Mouse (Mus musculus) MEL (cell line): Measurements from ENCODE around the gene Ube2z. TPM values are rescaled to one million over a fixed set of nuclear protein-coding genes. Genes with fewer than 3 reads are reported as not detected.
A peak's percentile ranks its signal among the peaks of the same experiment; 100 is the strongest.

ENCODE experiments used
- DNase-seq: peaks from one replicate; pipeline ENCODE4 v3.0.0; 2011; ENCODE audit warnings: low read depth, low spot score
- H3K27ac ChIP-seq: 2 replicates; pipeline ENCODE4 v1.5.1; 2012; ENCODE audit warnings: low read depth, mild to moderate bottlenecking, control low read depth, low read length, moderate library complexity; ENCODE audit not compliant: control insufficient read depth
- H3K27me3 ChIP-seq, 2 experiments: fragments of 150-350 bp in 1 of 2; sonication (generic) in 1 of 2; 2 replicates each; pipeline ENCODE4 v1.6.1; 2012; ENCODE audit warnings: low read length in 2 of 2, mild to moderate bottlenecking in 2 of 2, improper control_type of control experiment in 1 of 2, moderate library complexity in 1 of 2; ENCODE audit not compliant: insufficient read depth in 2 of 2, control insufficient read depth in 1 of 2
- H3K36me3 ChIP-seq, 2 experiments: 2 replicates each; pipeline ENCODE4 v1.6.1; 2012 to 2014; ENCODE audit warnings: low read length in 2 of 2, improper control_type of control experiment in 1 of 2, inconsistent platforms in 1 of 2, mild to moderate bottlenecking in 1 of 2; ENCODE audit not compliant: insufficient read depth in 2 of 2, control insufficient read depth in 1 of 2
- H3K4me1 ChIP-seq, 2 experiments: fragments of 150-350 bp in 1 of 2; sonication (generic) in 1 of 2; 2 replicates each; pipeline ENCODE4 v1.6.1; 2012; ENCODE audit warnings: low read length in 2 of 2, improper control_type of control experiment in 1 of 2, mild to moderate bottlenecking in 1 of 2; ENCODE audit not compliant: insufficient read depth in 2 of 2, control insufficient read depth in 1 of 2
- H3K4me3 ChIP-seq, 2 experiments: fragments of 150-350 bp in 1 of 2; sonication (generic) in 1 of 2; 2 replicates each; pipeline ENCODE4 v1.5.1; 2012; ENCODE audit warnings: low read depth in 2 of 2, low read length in 2 of 2, mild to moderate bottlenecking in 2 of 2, moderate library complexity in 2 of 2, control low read depth in 1 of 2, improper control_type of control experiment in 1 of 2; ENCODE audit not compliant: control insufficient read depth in 1 of 2, insufficient read depth in 1 of 2
- H3K79me2 ChIP-seq: 2 replicates; pipeline ENCODE4 v1.6.1; 2012; ENCODE audit warnings: mild to moderate bottlenecking, low read length, moderate library complexity; ENCODE audit not compliant: control insufficient read depth, poor library complexity, insufficient read depth
- H3K9ac ChIP-seq: 2 replicates; pipeline ENCODE4 v1.6.1; 2012; ENCODE audit warnings: low read depth, mild to moderate bottlenecking, control low read depth, low read length, moderate library complexity; ENCODE audit not compliant: control insufficient read depth, poor library complexity, severe bottlenecking
- H3K9me3 ChIP-seq: fragments of 150-350 bp; sonication (generic); replicated peaks from 2 replicates; pipeline ENCODE4 v1.6.1; 2012; ENCODE audit warnings: mild to moderate bottlenecking, low read length, improper control_type of control experiment, moderate library complexity; ENCODE audit not compliant: insufficient read depth
- BHLHE40 ChIP-seq: IDR thresholded peaks from 2 replicates; pipeline ENCODE4 v1.6.1; 2012; ENCODE audit warnings: low read depth, mild to moderate bottlenecking, inconsistent platforms, low read length, improper control_type of control experiment, borderline replicate concordance
- CHD1 ChIP-seq: IDR thresholded peaks from 2 replicates; pipeline ENCODE4 v1.6.1; 2012; ENCODE audit warnings: low read depth, mild to moderate bottlenecking, inconsistent platforms, low read length, improper control_type of control experiment
- CHD2 ChIP-seq: IDR thresholded peaks from 2 replicates; pipeline ENCODE4 v1.6.1; 2011; ENCODE audit warnings: low read length, improper control_type of control experiment
- CTCF ChIP-seq, 3 experiments: IDR thresholded peaks in 2 of 3; conservative IDR thresholded peaks in 1 of 3; 2 replicates each; pipeline ENCODE4 v1.5.1; 2011 to 2012; ENCODE audit warnings: low read length in 3 of 3, low read depth in 2 of 3, mild to moderate bottlenecking in 2 of 3, improper control_type of control experiment in 1 of 3, inconsistent platforms in 1 of 3, mixed read lengths in 1 of 3, moderate library complexity in 1 of 3; ENCODE audit not compliant: control insufficient read depth in 1 of 3, insufficient read depth in 1 of 3, poor library complexity in 1 of 3, severe bottlenecking in 1 of 3
- E2F4 ChIP-seq: IDR thresholded peaks from 2 replicates; pipeline ENCODE4 v1.6.1; 2011; ENCODE audit warnings: low read depth, low read length, improper control_type of control experiment, borderline replicate concordance
- ETS1 ChIP-seq: IDR thresholded peaks from 2 replicates; pipeline ENCODE4 v1.6.1; 2012; ENCODE audit warnings: low read depth, mild to moderate bottlenecking, inconsistent platforms, low read length, improper control_type of control experiment, moderate library complexity
- GABPA ChIP-seq: IDR thresholded peaks from 2 replicates; pipeline ENCODE4 v1.6.1; 2012; ENCODE audit warnings: low read depth, mild to moderate bottlenecking, inconsistent platforms, low read length, improper control_type of control experiment, moderate library complexity
- HCFC1 ChIP-seq: IDR thresholded peaks from 2 replicates; pipeline ENCODE4 v1.6.1; 2012; ENCODE audit warnings: low read depth, mild to moderate bottlenecking, inconsistent platforms, low read length, improper control_type of control experiment, moderate library complexity
- JUND ChIP-seq: IDR thresholded peaks from 2 replicates; pipeline ENCODE4 v1.6.1; 2011; ENCODE audit warnings: low read depth, mild to moderate bottlenecking, improper control_type of control experiment, low read length
- KAT2A ChIP-seq: conservative IDR thresholded peaks from 2 replicates; pipeline ENCODE4 v1.6.1; 2012; ENCODE audit warnings: low read depth, low read length, improper control_type of control experiment, inconsistent platforms
- MAFK ChIP-seq: IDR thresholded peaks from 2 replicates; pipeline ENCODE4 v1.6.1; 2011; ENCODE audit warnings: low read depth, mild to moderate bottlenecking, low read length, improper control_type of control experiment, borderline replicate concordance
- MAX ChIP-seq: IDR thresholded peaks from 2 replicates; pipeline ENCODE4 v1.6.1; 2011; ENCODE audit warnings: low read length, improper control_type of control experiment
- MAZ ChIP-seq: IDR thresholded peaks from 2 replicates; pipeline ENCODE4 v1.6.1; 2012; ENCODE audit warnings: low read depth, mild to moderate bottlenecking, inconsistent platforms, low read length, improper control_type of control experiment
- MEF2A ChIP-seq: IDR thresholded peaks from 2 replicates; pipeline ENCODE4 v1.6.1; 2014; ENCODE audit warnings: low read depth, mild to moderate bottlenecking, inconsistent platforms, low read length, improper control_type of control experiment; ENCODE audit not compliant: poor library complexity, insufficient replicate concordance, severe bottlenecking; ENCODE audit errors: extremely low read depth
- MXI1 ChIP-seq: IDR thresholded peaks from 2 replicates; pipeline ENCODE4 v1.6.1; 2011; ENCODE audit warnings: mild to moderate bottlenecking, low read depth, low read length, improper control_type of control experiment
- NELFE ChIP-seq: IDR thresholded peaks from 2 replicates; pipeline ENCODE4 v1.6.1; 2011; ENCODE audit warnings: low read depth, low read length, improper control_type of control experiment
- NRF1 ChIP-seq: IDR thresholded peaks from 2 replicates; pipeline ENCODE4 v1.6.1; 2014; ENCODE audit warnings: low read depth, mild to moderate bottlenecking, inconsistent platforms, low read length, improper control_type of control experiment, moderate library complexity; ENCODE audit not compliant: poor library complexity, insufficient read depth, severe bottlenecking
- POLR2A ChIP-seq, 2 experiments: IDR thresholded peaks; 2 replicates each; pipeline ENCODE4 v1.6.1; 2011 to 2012; ENCODE audit warnings: low read length in 2 of 2, mild to moderate bottlenecking in 2 of 2, control low read depth in 1 of 2, improper control_type of control experiment in 1 of 2, low read depth in 1 of 2, moderate library complexity in 1 of 2; ENCODE audit not compliant: control insufficient read depth in 1 of 2, insufficient read depth in 1 of 2, poor library complexity in 1 of 2
- POLR2AphosphoS2 ChIP-seq: IDR thresholded peaks from 2 replicates; pipeline ENCODE4 v1.6.1; 2011; ENCODE audit warnings: low read length, improper control_type of control experiment
- POLR2AphosphoS5 ChIP-seq: IDR thresholded peaks from 2 replicates; pipeline ENCODE4 v1.6.1; 2012; ENCODE audit warnings: low read depth, borderline replicate concordance, mild to moderate bottlenecking, inconsistent platforms, low read length, moderate library complexity, mixed read lengths
- RAD21 ChIP-seq: IDR thresholded peaks from 2 replicates; pipeline ENCODE4 v1.6.1; 2011; ENCODE audit warnings: mild to moderate bottlenecking, low read depth, low read length, improper control_type of control experiment
- RCOR1 ChIP-seq: IDR thresholded peaks from 2 replicates; pipeline ENCODE4 v1.6.1; 2012; ENCODE audit warnings: low read depth, mild to moderate bottlenecking, inconsistent platforms, low read length, improper control_type of control experiment
- SIN3A ChIP-seq: IDR thresholded peaks from 2 replicates; pipeline ENCODE4 v1.6.1; 2012; ENCODE audit warnings: low read length, improper control_type of control experiment, inconsistent platforms
- SMC3 ChIP-seq: IDR thresholded peaks from 2 replicates; pipeline ENCODE4 v1.6.1; 2011; ENCODE audit warnings: low read depth, low read length, improper control_type of control experiment
- TAL1 ChIP-seq: IDR thresholded peaks from 2 replicates; pipeline ENCODE4 v1.6.1; 2012; ENCODE audit warnings: mild to moderate bottlenecking, inconsistent platforms, low read length, moderate library complexity, mixed read lengths
- TCF12 ChIP-seq: IDR thresholded peaks from 2 replicates; pipeline ENCODE4 v1.6.1; 2014; ENCODE audit warnings: low read depth, mild to moderate bottlenecking, inconsistent platforms, low read length, improper control_type of control experiment, moderate library complexity
- UBTF ChIP-seq: IDR thresholded peaks from 2 replicates; pipeline ENCODE4 v1.6.1; 2012; ENCODE audit warnings: low read depth, mild to moderate bottlenecking, inconsistent platforms, low read length, improper control_type of control experiment, moderate library complexity, borderline replicate concordance; ENCODE audit not compliant: insufficient read depth
- USF1 ChIP-seq: IDR thresholded peaks from 2 replicates; pipeline ENCODE4 v1.6.1; 2014; ENCODE audit warnings: low read depth, mild to moderate bottlenecking, inconsistent platforms, low read length, improper control_type of control experiment, moderate library complexity
- USF2 ChIP-seq, 2 experiments: IDR thresholded peaks; 2 replicates each; pipeline ENCODE4 v1.6.1; 2011 to 2012; ENCODE audit warnings: improper control_type of control experiment in 2 of 2, low read length in 2 of 2, borderline replicate concordance in 1 of 2, inconsistent platforms in 1 of 2, low read depth in 1 of 2, mild to moderate bottlenecking in 1 of 2; ENCODE audit not compliant: insufficient read depth in 1 of 2
- ZC3H11A ChIP-seq: IDR thresholded peaks from 2 replicates; pipeline ENCODE4 v1.6.1; 2012; ENCODE audit warnings: low read depth, mild to moderate bottlenecking, inconsistent platforms, low read length, improper control_type of control experiment
- ZKSCAN1 ChIP-seq: IDR thresholded peaks from 2 replicates; pipeline ENCODE4 v1.6.1; 2012; ENCODE audit warnings: low read depth, mild to moderate bottlenecking, inconsistent platforms, low read length, improper control_type of control experiment, moderate library complexity
- ZMIZ1 ChIP-seq: IDR thresholded peaks from 2 replicates; pipeline ENCODE4 v1.6.1; 2012; ENCODE audit warnings: low read depth, mild to moderate bottlenecking, inconsistent platforms, low read length, improper control_type of control experiment, moderate library complexity
- polyA plus RNA-seq, 2 experiments: library from polyadenylated mRNA; stranded (reverse) in 1 of 2; unstranded in 1 of 2; fragments of >175 nt in 1 of 2; fragments of >200 nt in 1 of 2; gene quantifications; 2 replicates each; pipeline versions ENCODE4 v1.2.1 to v1.2.4; 2012; ENCODE audit warnings: low replicate concordance in 2 of 2, low read depth in 1 of 2; ENCODE audit not compliant: insufficient read length in 2 of 2, insufficient read depth in 1 of 2, missing spikeins in 1 of 2
- total RNA-seq: library from RNA; depleted of rRNA; stranded (reverse); fragments of 300-350 nt; gene quantifications from 2 replicates; pipeline ENCODE4 v1.2.3, GENCODE M21; 2012

Gene Ube2z
- total and polyA plus RNA-seq, 3 experiments: 56.8 to 58.5 TPM; not detected in 1

GRCm38 (mm10) chr11:96093361-96093760 lies 28.2 kb upstream of the Ube2z start:
- H3K27ac ChIP-seq: no peak overlapping the region
- no peak overlapping the region for H3K9ac ChIP-seq
- H3K4me1 ChIP-seq: no peaks in the 10 kb centered on the region
- H3K36me3 ChIP-seq: no peaks in the 10 kb centered on the region
- H3K27me3 ChIP-seq: peaks cover 5 to 7% of the 10 kb centered on the region in 2 experiments
- no peaks in the 10 kb centered on the region for H3K9me3 ChIP-seq
- H3K4me3 ChIP-seq: no peak overlapping the region
- H3K79me2 ChIP-seq: no peaks in the 10 kb centered on the region
- DNase-seq: peak; percentile 78
- no peak for TF ChIP-seq USF1
- TF ChIP-seq MEF2A: no peak
- TF ChIP-seq MAZ: 0 out of 2 replicates have a peak, but pooled peaks have one; percentile 32
- TF ChIP-seq MAFK: no peak
- no peak for TF ChIP-seq ETS1
- TF ChIP-seq SIN3A: no peak
- TF ChIP-seq POLR2A (IDR thresholded peaks at IDR 0.05; ENCODE audit: control insufficient read depth in 1 of 2, insufficient read depth in 1 of 2, low read depth in 1 of 2, low read length in 2 of 2, poor library complexity in 1 of 2): no peak
- no peak for TF ChIP-seq E2F4
- no peak for TF ChIP-seq MAX
- no peak for TF ChIP-seq POLR2AphosphoS2
- TF ChIP-seq CHD2: no peak
- peak; percentile 99 for TF ChIP-seq RAD21
- no peak for TF ChIP-seq CHD1
- no peak for TF ChIP-seq TAL1
- TF ChIP-seq SMC3: peak; percentile 84
- no peak for TF ChIP-seq NELFE
- no peak for TF ChIP-seq JUND
- TF ChIP-seq HCFC1: no peak
- no peak for TF ChIP-seq ZKSCAN1
- no peak for TF ChIP-seq RCOR1
- peak; percentile 86 for TF ChIP-seq ZC3H11A
- no peak for TF ChIP-seq ZMIZ1
- TF ChIP-seq TCF12: no peak
- no peak for TF ChIP-seq KAT2A
- no peak for TF ChIP-seq UBTF
- no peak for TF ChIP-seq NRF1
- TF ChIP-seq BHLHE40: no peak
- no peak for TF ChIP-seq GABPA
- peak; percentile 89 to 97 (median 94) for TF ChIP-seq CTCF (IDR thresholded peaks at IDR 0.05 in 2 of 3, conservative IDR thresholded peaks at IDR 0.05 in 1 of 3; ENCODE audit: control insufficient read depth in 1 of 3, insufficient read depth in 1 of 3, low read depth in 2 of 3, low read length in 3 of 3, poor library complexity in 1 of 3, severe bottlenecking in 1 of 3)
- no peak for TF ChIP-seq USF2 (IDR thresholded peaks at IDR 0.05; ENCODE audit: borderline replicate concordance in 1 of 2, insufficient read depth in 1 of 2, low read depth in 1 of 2, low read length in 2 of 2)
- no peak for TF ChIP-seq MXI1
- TF ChIP-seq POLR2AphosphoS5: no peak
